Mouse (Mus musculus) cerebellum, adult 2 months (tissue): ENCODE results near the gene Abhd15.

Experiments used
- CTCF ChIP-seq: fragments of 200-500 bp; IDR thresholded peaks from 2 replicates; pipeline ENCODE4 v1.5.1; 2011; ENCODE audit warnings: low read depth, mild to moderate bottlenecking, control low read depth, low read length, moderate library complexity, borderline replicate concordance; ENCODE audit not compliant: insufficient read depth
- POLR2A ChIP-seq: fragments of 200-500 bp; IDR thresholded peaks from 2 replicates; pipeline ENCODE4 v1.6.1; 2011; ENCODE audit warnings: low read length, control low read depth, borderline replicate concordance; ENCODE audit not compliant: insufficient read depth

DNA sequence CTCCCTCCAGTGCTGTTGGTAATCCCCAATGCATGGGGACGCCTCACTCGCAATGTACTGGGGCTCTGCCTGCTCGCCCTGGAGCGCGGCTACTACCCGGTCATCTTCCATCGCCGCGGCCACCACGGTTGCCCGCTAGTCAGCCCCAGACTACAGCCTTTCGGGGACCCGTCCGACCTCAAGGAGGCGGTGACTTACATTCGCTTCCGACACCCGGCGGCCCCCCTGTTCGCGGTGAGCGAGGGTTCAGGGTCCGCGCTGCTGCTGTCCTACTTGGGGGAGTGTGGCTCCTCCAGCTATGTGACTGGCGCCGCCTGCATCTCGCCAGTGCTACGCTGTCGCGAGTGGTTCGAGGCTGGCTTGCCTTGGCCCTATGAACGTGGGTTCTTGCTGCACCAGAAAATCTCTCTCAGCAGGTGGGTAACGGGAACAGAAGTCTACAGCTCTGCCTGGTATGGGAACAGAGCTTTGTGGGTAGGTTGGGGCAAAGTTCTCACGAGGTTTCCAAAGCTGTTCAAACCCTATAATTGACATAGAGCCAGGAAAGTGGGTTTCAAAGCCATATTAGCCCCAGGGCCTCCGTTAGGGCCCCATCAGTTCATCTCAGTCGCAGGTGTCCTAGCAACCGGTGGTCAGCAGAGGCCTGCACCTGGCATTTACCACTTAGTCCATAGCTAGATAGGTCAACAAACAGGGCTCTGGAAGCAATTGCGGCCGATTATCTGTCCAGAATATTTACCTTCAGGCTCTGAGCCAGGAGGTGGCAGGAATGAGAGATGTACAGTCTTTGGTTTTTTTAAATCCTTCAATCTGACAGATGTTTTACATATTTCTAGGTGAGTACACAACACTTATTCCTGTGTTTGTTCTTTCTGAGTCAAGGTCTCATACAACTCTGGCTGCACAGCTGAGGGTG is 974 bp downstream of the Abhd15 start, which contains the start of gene Trp53i13:
- no peak for TF ChIP-seq CTCF
- no peak for TF ChIP-seq POLR2A
